Mouse (Mus musculus): ENCODE measurements around the gene Irf2. TPM values are rescaled to one million over a fixed set of nuclear protein-coding genes. Genes with fewer than 3 reads are reported as not detected.

Irf2 gene
- polyA plus RNA-seq, 1 experiment from 2014 or later = 11.1 TPM

DNA sequence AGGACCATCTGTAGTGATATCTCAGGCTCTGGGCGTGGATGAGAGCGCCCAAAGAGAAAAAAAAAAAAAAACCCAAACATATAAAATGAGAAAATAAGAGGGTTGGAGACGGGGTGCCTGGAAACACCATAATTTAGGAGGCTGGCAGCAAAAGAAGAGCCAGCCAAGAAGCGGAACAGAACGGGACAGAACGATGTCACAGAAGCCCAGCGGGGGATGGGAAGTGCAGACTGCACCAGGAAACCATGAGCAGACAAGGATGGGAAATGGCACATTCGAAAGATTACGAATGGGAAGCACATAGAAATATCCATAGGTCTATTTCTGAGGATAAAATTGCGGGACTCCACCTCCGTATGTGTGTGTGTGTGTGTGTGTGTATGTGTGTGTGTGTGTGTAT, 4.0 kb upstream of the Irf2 start:
- H3K4me2 ChIP-seq (replicated peaks; ENCODE audit: low read depth, low read length) = no peak overlapping the region
- WGBS = 75% methylated on average over 11 of the region's 11 CpGs
- DNase-seq (ENCODE audit: low spot score) (no peak), ATAC-seq (ENCODE audit: low FRiP score) (no peak)
- no peaks in the 10 kb centered on the region for H3K9me3 ChIP-seq (ENCODE audit: control insufficient read depth, low read length)
- no peaks in the 10 kb centered on the region for H3K36me3 ChIP-seq (ENCODE audit: control insufficient read depth, insufficient read depth, low read length)
- no peak overlapping the region for H3K9ac ChIP-seq (ENCODE audit: low read depth, low read length)
- H3K27me3 ChIP-seq (ENCODE audit: control insufficient read depth, insufficient read depth, low read length) = no peaks in the 10 kb centered on the region
- H3K4me1 ChIP-seq (replicated peaks; ENCODE audit: control insufficient read depth, insufficient read depth, low read length) = no peaks in the 10 kb centered on the region
- H3K27ac ChIP-seq (ENCODE audit: low read depth, low read length) = no peak overlapping the region
- H3K4me3 ChIP-seq (ENCODE audit: low read depth, low read length) = no peak overlapping the region

GRCm38 (mm10) chr8:46736260-46736659, 3.3 kb upstream of the Irf2 start:
- H3K36me3 ChIP-seq (ENCODE audit: control insufficient read depth, insufficient read depth, low read length) = no peaks in the 10 kb centered on the region
- no peaks in the 10 kb centered on the region for H3K9me3 ChIP-seq (ENCODE audit: control insufficient read depth, low read length)
- H3K27ac ChIP-seq (ENCODE audit: low read depth, low read length) = no peak overlapping the region
- no peak overlapping the region for H3K4me2 ChIP-seq (replicated peaks; ENCODE audit: low read depth, low read length)
- H3K9ac ChIP-seq (ENCODE audit: low read depth, low read length) = no peak overlapping the region
- ATAC-seq (ENCODE audit: low FRiP score) = no peak
- H3K4me1 ChIP-seq (replicated peaks; ENCODE audit: control insufficient read depth, insufficient read depth, low read length) = no peaks in the 10 kb centered on the region
- DNase-seq (ENCODE audit: low spot score) = no peak
- WGBS = 81% methylated on average over 3 of the region's 3 CpGs
- no peaks in the 10 kb centered on the region for H3K27me3 ChIP-seq (ENCODE audit: control insufficient read depth, insufficient read depth, low read length)
- H3K4me3 ChIP-seq (ENCODE audit: low read depth, low read length) = no peak overlapping the region

DNA sequence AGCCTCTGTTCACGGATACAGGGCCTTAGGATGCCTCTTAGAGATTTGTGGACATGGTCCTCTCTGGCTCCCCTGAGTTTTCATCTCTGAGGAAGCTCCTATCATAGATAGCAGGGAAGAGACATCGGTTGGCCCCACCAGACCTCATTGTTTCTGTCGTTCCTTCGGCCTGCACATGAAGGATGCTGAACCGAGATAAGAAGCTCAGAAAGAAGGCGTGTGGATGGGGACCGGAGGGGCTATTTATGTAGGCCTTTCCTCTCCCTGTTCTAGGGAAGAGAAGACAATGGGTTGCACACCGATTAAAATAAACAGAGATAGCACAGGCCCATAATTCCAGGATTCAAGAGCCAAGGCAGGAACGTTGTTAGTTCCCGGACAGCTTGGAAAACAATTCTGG, 2.1 kb upstream of the Irf2 start:
- no peak overlapping the region for H3K9ac ChIP-seq (ENCODE audit: low read depth, low read length)
- no peak overlapping the region for H3K4me3 ChIP-seq (ENCODE audit: low read depth, low read length)
- H3K9me3 ChIP-seq (ENCODE audit: control insufficient read depth, low read length) = no peaks in the 10 kb centered on the region
- no peaks in the 10 kb centered on the region; the same call in 1 of the 2 replicates for H3K4me1 ChIP-seq (replicated peaks; ENCODE audit: control insufficient read depth, insufficient read depth, low read length)
- H3K4me2 ChIP-seq (replicated peaks; ENCODE audit: low read depth, low read length) = no peak overlapping the region
- WGBS = 82% methylated on average over 10 of the region's 10 CpGs
- no peak for ATAC-seq (ENCODE audit: low FRiP score)
- H3K36me3 ChIP-seq (ENCODE audit: control insufficient read depth, insufficient read depth, low read length) = no peaks in the 10 kb centered on the region
- no peak for DNase-seq (ENCODE audit: low spot score)
- no peak overlapping the region for H3K27ac ChIP-seq (ENCODE audit: low read depth, low read length)
- no peaks in the 10 kb centered on the region for H3K27me3 ChIP-seq (ENCODE audit: control insufficient read depth, insufficient read depth, low read length)

DNA sequence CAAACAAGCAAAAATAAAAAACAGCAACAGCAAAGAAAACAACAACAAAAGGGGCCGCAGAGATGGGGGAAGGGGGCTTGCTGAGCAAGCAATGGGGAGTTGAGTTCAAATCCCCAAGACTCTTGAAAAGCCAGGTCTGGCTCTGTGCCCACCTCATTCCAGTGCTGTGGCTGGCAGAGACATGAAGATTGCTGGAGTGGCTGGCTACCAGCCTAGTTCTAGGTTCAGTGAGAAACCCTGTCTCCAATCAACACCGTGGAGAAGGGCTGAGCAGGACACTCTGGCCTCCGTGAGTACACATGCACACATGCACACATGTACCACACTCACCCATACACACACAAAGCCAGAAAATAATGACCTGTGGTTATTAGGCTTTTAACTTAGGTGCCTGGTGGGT, 1.6 kb upstream of the Irf2 start:
- no peak overlapping the region for H3K4me3 ChIP-seq (ENCODE audit: low read depth, low read length)

GRCm38 (mm10) chr8:46738601-46739000, 931 bp upstream of the Irf2 start:
- Histone ChIP-seq H3K9me3 (ENCODE audit: control insufficient read depth, low read length) (no peaks in the 10 kb centered on the region), H3K4me3 (ENCODE audit: low read depth, low read length) (peak overlapping the region; percentile 84), H3K9ac (ENCODE audit: low read depth, low read length) (no peak overlapping the region; the same call in 1 of the 2 replicates), H3K4me2 (replicated peaks; ENCODE audit: low read depth, low read length) (peak overlapping the region; percentile 83), H3K4me1 (replicated peaks; ENCODE audit: control insufficient read depth, insufficient read depth, low read length) (no peaks in the 10 kb centered on the region; the same call in 1 of the 2 replicates), H3K27me3 (ENCODE audit: control insufficient read depth, insufficient read depth, low read length) (no peaks in the 10 kb centered on the region), H3K27ac (ENCODE audit: low read depth, low read length) (no peak overlapping the region), H3K36me3 (ENCODE audit: control insufficient read depth, insufficient read depth, low read length) (no peaks in the 10 kb centered on the region)
- WGBS = 29% methylated on average over 5 of the region's 5 CpGs
- no peak for DNase-seq (ENCODE audit: low spot score)
- no peak for ATAC-seq (ENCODE audit: low FRiP score)

More for the DNA sequence above, 1.6 kb upstream of the Irf2 start:
- H3K9ac ChIP-seq (ENCODE audit: low read depth, low read length) = no peak overlapping the region
- DNase-seq (ENCODE audit: low spot score) (no peak), ATAC-seq (ENCODE audit: low FRiP score) (no peak)
- H3K27me3 ChIP-seq (ENCODE audit: control insufficient read depth, insufficient read depth, low read length) = no peaks in the 10 kb centered on the region
- no peaks in the 10 kb centered on the region for H3K9me3 ChIP-seq (ENCODE audit: control insufficient read depth, low read length)
- 76% methylated on average over 3 of the region's 3 CpGs for WGBS
- H3K4me1 ChIP-seq (replicated peaks; ENCODE audit: control insufficient read depth, insufficient read depth, low read length) = no peaks in the 10 kb centered on the region; the same call in 1 of the 2 replicates
- H3K36me3 ChIP-seq (ENCODE audit: control insufficient read depth, insufficient read depth, low read length) = no peaks in the 10 kb centered on the region
- H3K4me2 ChIP-seq (replicated peaks; ENCODE audit: low read depth, low read length) = no peak overlapping the region
- no peak overlapping the region; the same call in 1 of the 2 replicates for H3K27ac ChIP-seq (ENCODE audit: low read depth, low read length)

DNA sequence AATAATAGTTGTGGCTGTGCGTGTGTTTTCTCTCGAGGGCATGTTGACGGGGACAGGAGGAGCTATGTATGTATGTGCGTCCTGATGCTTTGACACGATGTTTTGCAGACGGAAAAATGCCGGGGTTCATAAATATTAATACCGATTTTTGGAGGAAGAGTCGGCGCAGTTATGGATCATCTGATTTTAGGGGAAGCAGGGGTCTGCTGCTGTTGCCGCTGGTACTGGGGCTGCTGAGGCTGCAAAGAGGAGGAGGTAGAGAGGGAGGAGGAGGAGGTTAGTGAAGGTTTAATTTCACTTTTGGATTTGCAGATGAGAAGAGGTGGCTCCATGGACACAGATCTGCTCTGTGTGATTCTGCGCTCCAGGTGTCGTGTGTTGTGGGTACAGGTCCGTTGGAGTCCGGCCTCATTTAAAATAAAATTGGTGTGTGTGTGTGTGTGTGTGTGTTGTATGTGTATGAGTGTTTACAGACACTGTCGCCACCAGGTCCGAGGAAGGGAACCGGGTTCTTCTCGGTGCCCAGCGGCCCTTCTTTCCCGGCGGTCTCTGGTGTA, 502 bp downstream of the Irf2 start:
- no peaks in the 10 kb centered on the region for H3K9me3 ChIP-seq (ENCODE audit: control insufficient read depth, low read length)
- H3K9ac ChIP-seq (ENCODE audit: low read depth, low read length) = peak overlapping the region; percentile 98
- DNase-seq (ENCODE audit: low spot score) = peak; percentile 62
- H3K4me2 ChIP-seq (replicated peaks; ENCODE audit: low read depth, low read length) = peak overlapping the region; percentile 83
- H3K27me3 ChIP-seq (ENCODE audit: control insufficient read depth, insufficient read depth, low read length) = no peaks in the 10 kb centered on the region
- H3K27ac ChIP-seq (ENCODE audit: low read depth, low read length) = peak overlapping the region; percentile 87
- WGBS = under 1% methylated on average over 22 of the region's 22 CpGs
- H3K4me1 ChIP-seq (replicated peaks; ENCODE audit: control insufficient read depth, insufficient read depth, low read length) = no peaks in the 10 kb centered on the region; the same call in 1 of the 2 replicates
- H3K4me3 ChIP-seq (ENCODE audit: low read depth, low read length) = peak overlapping the region; percentile 84
- peak; percentile 25 for ATAC-seq (ENCODE audit: low FRiP score)
- no peaks in the 10 kb centered on the region for H3K36me3 ChIP-seq (ENCODE audit: control insufficient read depth, insufficient read depth, low read length)

DNA sequence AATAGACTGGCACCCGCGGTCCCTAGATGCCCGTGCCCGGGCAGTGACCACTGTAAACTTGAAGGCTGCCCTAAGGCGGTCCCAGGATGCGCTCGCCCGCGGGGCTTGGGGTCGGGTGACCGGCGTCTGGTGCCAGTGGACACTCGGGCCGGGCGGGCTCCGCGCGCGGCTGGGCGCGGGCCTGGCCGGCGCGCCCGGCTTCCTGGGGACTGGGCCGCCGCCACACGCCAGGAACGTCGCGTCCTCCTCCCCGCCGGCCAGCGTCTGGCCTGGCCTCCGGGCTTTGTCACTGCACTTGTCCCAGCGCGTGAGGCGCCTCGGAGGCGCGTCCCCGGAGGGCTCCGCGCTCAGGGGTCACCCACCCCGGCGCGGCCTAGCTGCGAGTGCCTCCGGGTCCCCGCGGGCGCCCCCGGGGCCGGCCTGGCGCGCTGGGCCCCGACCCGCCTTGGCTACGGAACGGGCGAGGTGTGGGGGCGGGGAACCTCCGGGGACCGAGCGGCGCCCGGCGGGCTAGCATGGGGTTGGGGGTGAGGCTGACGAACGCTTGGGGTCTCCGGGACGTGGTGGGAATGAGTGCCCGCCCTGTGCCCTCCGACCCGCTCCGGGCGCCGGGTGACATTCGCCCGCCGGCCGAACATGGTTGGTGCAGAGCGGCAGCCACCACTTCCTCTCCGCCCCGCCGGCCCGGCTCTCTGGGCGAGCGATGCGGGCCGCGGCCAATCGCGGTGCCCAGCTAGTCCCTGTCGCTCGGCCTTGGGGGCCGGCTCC, 1.2 kb downstream of the Irf2 start:
- H3K4me1 ChIP-seq (replicated peaks; ENCODE audit: control insufficient read depth, insufficient read depth, low read length) = no peaks in the 10 kb centered on the region; the same call in 1 of the 2 replicates
- no peaks in the 10 kb centered on the region for H3K27me3 ChIP-seq (ENCODE audit: control insufficient read depth, insufficient read depth, low read length)
- WGBS = under 1% methylated on average over 88 of the region's 97 CpGs
- H3K9me3 ChIP-seq (ENCODE audit: control insufficient read depth, low read length) = no peaks in the 10 kb centered on the region
- ATAC-seq (ENCODE audit: low FRiP score) (peak; percentile 85), DNase-seq (ENCODE audit: low spot score) (peak; percentile 80)
- peak overlapping the region; percentile 83 for H3K4me2 ChIP-seq (replicated peaks; ENCODE audit: low read depth, low read length)
- H3K36me3 ChIP-seq (ENCODE audit: control insufficient read depth, insufficient read depth, low read length) = no peaks in the 10 kb centered on the region
- peak overlapping the region; percentile 87 for H3K27ac ChIP-seq (ENCODE audit: low read depth, low read length)
- H3K4me3 ChIP-seq (ENCODE audit: low read depth, low read length) = peak overlapping the region; percentile 84
- peak overlapping the region; percentile 98 for H3K9ac ChIP-seq (ENCODE audit: low read depth, low read length)

- H3K9ac ChIP-seq (ENCODE audit: low read depth, low read length) = peak overlapping the region; percentile 98
- H3K9me3 ChIP-seq (ENCODE audit: control insufficient read depth, low read length) = no peaks in the 10 kb centered on the region
- ATAC-seq (ENCODE audit: low FRiP score) (peak; percentile 66), DNase-seq (ENCODE audit: low spot score) (no peak)
- H3K4me3 ChIP-seq (ENCODE audit: low read depth, low read length) = peak overlapping the region; percentile 84
- peak overlapping the region; percentile 87 for H3K27ac ChIP-seq (ENCODE audit: low read depth, low read length)
- H3K36me3 ChIP-seq (ENCODE audit: control insufficient read depth, insufficient read depth, low read length) = no peaks in the 10 kb centered on the region
- 2% methylated on average over 28 of the region's 28 CpGs for WGBS
- H3K27me3 ChIP-seq (ENCODE audit: control insufficient read depth, insufficient read depth, low read length) = no peaks in the 10 kb centered on the region
- peak overlapping the region; percentile 83 for H3K4me2 ChIP-seq (replicated peaks; ENCODE audit: low read depth, low read length)
- H3K4me1 ChIP-seq (replicated peaks; ENCODE audit: control insufficient read depth, insufficient read depth, low read length) = no peaks in the 10 kb centered on the region; the same call in 1 of the 2 replicates
Measured at GRCm38 (mm10) chr8:46741281-46741791, 1.8 kb downstream of the Irf2 start.

Data from hindbrain, embryonic 11.5 days (tissue).